21 mouse cellular contexts compared by ENCODE assay signal in the genomic region with DNA sequence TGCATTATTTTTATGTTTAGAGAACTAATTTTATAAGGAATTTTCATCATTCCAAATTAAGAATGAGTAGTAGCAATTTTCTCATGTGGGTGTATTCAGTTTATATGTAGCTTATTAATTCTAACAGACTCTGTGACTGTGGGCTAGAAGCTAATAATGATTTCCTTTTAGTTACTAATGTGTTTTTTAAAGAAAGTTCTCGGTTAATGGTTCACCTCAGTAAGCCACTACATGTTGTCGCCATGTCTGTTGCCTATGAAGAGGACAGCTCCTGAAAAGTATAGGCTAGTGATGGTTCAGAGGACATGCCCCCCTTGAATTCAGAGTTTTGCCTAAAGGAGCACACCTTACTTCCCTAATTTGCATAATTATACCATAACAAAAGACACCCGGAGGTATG. TPM values are rescaled to one million over a fixed set of nuclear protein-coding genes. Genes with fewer than 3 reads are reported as not detected.
"Had no signal": no experiment of that assay in that cellular context is flagged by ENCODE, and none has a peak within 500 bp of the region (broad histone marks: within the 10 kb centered on the region; RNA-seq: fewer than 3 reads in every experiment).

No protein-coding gene starts in this region.

- H3K4me1 ChIP-seq: neural tube, embryonic 15.5 days; stomach, embryonic 15.5 days had no signal

- DNase-seq: retina, postnatal 1 day; right cerebral cortex, adult 18-20 months; right cerebral cortex, postnatal 14 days; right cerebral cortex, postnatal 25 days; right cerebral cortex, postnatal 4 days; spleen, adult 18-20 months; thymus, adult 18-20 months; thymus, adult 2 months; thymus, postnatal 14 days; thymus, postnatal 25 days; thymus, postnatal 36 days; thymus, postnatal 4 days had no signal

- H3K9ac ChIP-seq: neural tube, embryonic 15.5 days; stomach, embryonic 15.5 days had no signal

- H3K36me3 ChIP-seq: neural tube, embryonic 15.5 days; stomach, embryonic 15.5 days had no signal

- H3K27me3 ChIP-seq: neural tube, embryonic 15.5 days; stomach, embryonic 15.5 days had no signal

- H3K4me3 ChIP-seq: neural tube, embryonic 15.5 days; stomach, embryonic 15.5 days had no signal

- H3K9me3 ChIP-seq: neural tube, embryonic 15.5 days; stomach, embryonic 15.5 days had no signal

- H3K4me2 ChIP-seq: neural tube, embryonic 15.5 days; stomach, embryonic 15.5 days had no signal

- H3K27ac ChIP-seq: neural tube, embryonic 15.5 days; stomach, embryonic 15.5 days; stomach, postnatal 0 days had no signal

RNA-seq across cellular contexts. Expression of gene Sucnr1, which starts 1.1 kb away (rescaled TPM):
- total RNA-seq: neutrophil, adult 5-6 weeks had no signal
- polyA plus RNA-seq: neural tube, embryonic 14.5 days; neural tube, embryonic 15.5 days; stomach, embryonic 14.5 days had no signal

RNA-seq across cellular contexts. Expression of gene Aadac, which starts 57.2 kb away (rescaled TPM):
- total RNA-seq: neutrophil, adult 5-6 weeks had no signal
- polyA plus RNA-seq: neural tube, embryonic 14.5 days; spleen, adult 2 months; stomach, embryonic 14.5 days; testis, adult 2 months; urinary bladder, adult 2 months had no signal
